Mouse (Mus musculus) intestine, embryonic 16.5 days (tissue): Measurements from ENCODE around the gene Ccndbp1. TPM values are rescaled to one million over a fixed set of nuclear protein-coding genes. Genes with fewer than 3 reads are reported as not detected.
A peak's percentile ranks its signal among the peaks of the same experiment; 100 is the strongest.
"Not testable (repeated sequence)": the region's sequence is repeated elsewhere in the genome, so short reads cannot be mapped to it uniquely, and the experiment has no call there.

Experiments
- ATAC-seq: fragments of 200-750 bp; cut with Nextera tagmentation; 2 replicates; pipeline ENCODE4 v1.8.0; 2017; ENCODE audit warnings: moderate TSS enrichment, moderate library complexity
- H3K27ac ChIP-seq: fragments of 300-500 bp; sonication (generic); 2 replicates; pipeline ENCODE4 v1.5.1; 2014; ENCODE audit warnings: mild to moderate bottlenecking, low read length
- H3K27me3 ChIP-seq: fragments of 300-500 bp; sonication (generic); replicated peaks from 2 replicates; pipeline ENCODE4 v1.6.1; 2014; ENCODE audit warnings: low read length, control low read depth, mixed read lengths; ENCODE audit not compliant: control insufficient read depth, insufficient read depth
- H3K36me3 ChIP-seq: fragments of 300-500 bp; sonication (generic); 2 replicates; pipeline ENCODE4 v1.6.1; 2014; ENCODE audit warnings: low read length, control low read depth; ENCODE audit not compliant: control insufficient read depth, insufficient read depth
- H3K4me1 ChIP-seq: fragments of 300-500 bp; sonication (generic); 2 replicates; pipeline ENCODE4 v1.6.1; 2014; ENCODE audit warnings: low read length, control low read depth, mixed read lengths; ENCODE audit not compliant: control insufficient read depth, insufficient read depth
- H3K4me2 ChIP-seq: fragments of 300-500 bp; sonication (generic); 2 replicates; pipeline ENCODE4 v1.6.1; 2014; ENCODE audit warnings: low read depth, low read length, control low read depth
- H3K4me3 ChIP-seq: fragments of 300-500 bp; sonication (generic); 2 replicates; pipeline ENCODE4 v1.5.1; 2014; ENCODE audit warnings: mild to moderate bottlenecking, low read length
- H3K9ac ChIP-seq: fragments of 300-500 bp; sonication (generic); 2 replicates; pipeline ENCODE4 v1.6.1; 2014; ENCODE audit warnings: low read depth, low read length
- H3K9me3 ChIP-seq: fragments of 300-500 bp; sonication (generic); 2 replicates; pipeline ENCODE4 v1.6.1; 2016; ENCODE audit warnings: low read length, control low read depth; ENCODE audit not compliant: control insufficient read depth
- WGBS: fragments of 180-500 bp; shearing (Covaris S2); extraction: QIAGEN DNeasy Blood & Tissue Kit; methylation state at CpG from one replicate; pipeline ENCODE4 v1.1.7; 2014; 5-methylcytosine and 5-hydroxymethylcytosine counted together
- polyA plus RNA-seq: library from polyadenylated mRNA; unstranded; fragments of >200 nt; fragmentation: Nextera tagmentation; extraction: Ambion mirVana; gene quantifications from 2 replicates; pipeline ENCODE4 v1.2.1, GENCODE M21; 2015

Gene Ccndbp1
- polyA plus RNA-seq, 1 experiment from 2014 or later = 34.5 TPM

GRCm38 (mm10) chr2:120972257-120972656 is 35.9 kb upstream of the Ccndbp1 start:
- not testable (repeated sequence) for H3K9me3 ChIP-seq, H3K4me3 ChIP-seq, H3K27ac ChIP-seq, H3K4me2 ChIP-seq, H3K9ac ChIP-seq, H3K27me3 ChIP-seq, H3K36me3 ChIP-seq, H3K4me1 ChIP-seq, ATAC-seq
- 92% methylated on average over 8 of the region's 8 CpGs for WGBS

DNA sequence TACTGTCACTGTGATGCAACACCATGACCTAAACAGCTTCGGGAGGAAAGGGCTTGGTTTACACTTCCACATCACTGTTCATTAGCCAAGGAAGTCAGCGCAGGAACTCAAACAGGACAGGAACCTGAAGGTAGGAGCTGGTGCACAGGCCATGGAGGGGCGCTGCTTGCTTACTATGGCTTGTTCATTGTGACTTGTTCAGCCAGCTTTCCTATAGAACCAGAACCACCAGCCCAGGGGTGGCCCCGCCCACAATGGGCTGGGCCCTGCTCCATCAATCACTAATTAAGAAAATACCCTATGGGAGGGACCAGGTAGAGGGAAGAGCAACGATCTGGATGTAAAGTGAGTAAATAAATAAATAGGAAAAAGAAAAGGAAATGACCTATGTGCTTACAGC is 35.2 kb upstream of the Ccndbp1 start:
- peaks cover 7% of the 10 kb centered on the region; the same call in 1 of the 2 replicates for H3K4me1 ChIP-seq

GRCm38 (mm10) chr2:120976308-120976707 is 31.9 kb upstream of the Ccndbp1 start:
- Histone ChIP-seq H3K4me3 (no peak overlapping the region), H3K9ac (no peak overlapping the region), H3K9me3 (no peaks in the 10 kb centered on the region), H3K4me2 (0 out of 2 replicates have a peak overlapping the region, but pooled peaks have one; percentile 74), H3K36me3 (no peaks in the 10 kb centered on the region), H3K4me1 (peaks cover 3% of the 10 kb centered on the region; the same call in 1 of the 2 replicates), H3K27ac (no peak overlapping the region), H3K27me3 (0 out of 2 replicates have a peak, but pooled peaks cover 2% of the 10 kb centered on the region)
- no peak for ATAC-seq
- WGBS = 52% methylated on average over 4 of the region's 4 CpGs

More for the DNA sequence above, 35.2 kb upstream of the Ccndbp1 start:
- H3K9me3 ChIP-seq = no peaks in the 10 kb centered on the region
- 0 out of 2 replicates have a peak, but pooled peaks cover 2% of the 10 kb centered on the region for H3K27me3 ChIP-seq
- no peak overlapping the region for H3K4me3 ChIP-seq
- H3K4me2 ChIP-seq = 0 out of 2 replicates have a peak overlapping the region, but pooled peaks have one; percentile 16
- WGBS = 19% methylated on average over 5 of the region's 5 CpGs
- ATAC-seq = no peak
- H3K9ac ChIP-seq = no peak overlapping the region
- no peak overlapping the region for H3K27ac ChIP-seq
- H3K36me3 ChIP-seq = no peaks in the 10 kb centered on the region

- peaks cover 3% of the 10 kb centered on the region; the same call in 1 of the 2 replicates for H3K4me1 ChIP-seq
- H3K27ac ChIP-seq = peak within 1 kb of the TSS; percentile 74
- peak; percentile 92 for ATAC-seq
- H3K9ac ChIP-seq = peak within 1 kb of the TSS; percentile 87
- H3K9me3 ChIP-seq = no peaks in the 10 kb centered on the region
- H3K27me3 ChIP-seq = 0 out of 2 replicates have a peak, but pooled peaks cover 2% of the 10 kb centered on the region
- H3K4me3 ChIP-seq = peak within 1 kb of the TSS; percentile 66
- no peaks in the 10 kb centered on the region for H3K36me3 ChIP-seq
- 2% methylated on average over 63 of the region's 71 CpGs for WGBS
- peak within 1 kb of the TSS; percentile 74 for H3K4me2 ChIP-seq
Observed at GRCm38 (mm10) chr2:120976990-120977925, 30.9 kb upstream of the Ccndbp1 start, which contains the start of gene Tmem62. Gene Tmem62 (plus strand): TSS chr2:120977017.

DNA sequence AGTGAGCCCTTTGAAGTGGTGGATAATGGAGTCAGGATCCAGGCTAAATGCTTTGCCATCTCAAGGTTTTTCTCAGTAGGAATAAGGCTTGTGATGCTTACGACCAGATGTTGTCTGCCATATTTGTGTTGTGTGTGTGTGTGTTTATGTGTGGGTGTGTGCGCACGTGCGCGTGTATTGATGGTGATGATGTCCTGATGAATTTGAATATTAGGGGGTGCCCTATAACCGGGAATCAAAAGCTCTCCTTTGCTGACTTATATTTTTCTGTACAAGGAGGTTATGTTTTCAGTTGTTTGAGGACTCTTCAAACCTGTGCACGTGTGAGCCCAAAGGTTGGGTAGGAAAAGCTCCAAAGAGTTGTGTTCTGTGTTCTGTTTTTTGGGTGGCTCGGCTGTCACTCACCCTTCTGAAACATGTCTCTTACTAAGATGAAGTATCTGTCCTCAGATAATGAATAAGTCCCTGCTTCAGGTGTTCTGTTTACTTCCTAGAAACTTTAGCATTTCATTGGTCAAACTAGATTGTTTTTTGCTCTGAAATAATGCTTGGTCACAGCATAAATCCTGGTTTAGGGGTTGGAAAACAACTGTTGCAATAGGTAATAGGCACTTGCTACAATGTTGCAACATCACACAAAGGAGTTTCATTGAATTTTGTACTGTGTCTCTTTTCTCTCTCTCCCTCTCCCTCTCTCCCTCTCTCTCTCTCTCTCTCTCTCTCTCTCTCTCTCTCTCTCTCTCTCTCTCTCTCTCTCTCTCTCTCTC is 30.1 kb upstream of the Ccndbp1 start:
- no peak for ATAC-seq
- peak overlapping the region; percentile 74 for H3K4me2 ChIP-seq
- H3K36me3 ChIP-seq = no peaks in the 10 kb centered on the region
- H3K27me3 ChIP-seq = no peaks in the 10 kb centered on the region
- H3K27ac ChIP-seq = no peak overlapping the region; the same call in 1 of the 2 replicates
- H3K4me1 ChIP-seq = peaks cover under 1% of the 10 kb centered on the region; the same call in 1 of the 2 replicates
- H3K9me3 ChIP-seq = no peaks in the 10 kb centered on the region
- peak overlapping the region; percentile 87 for H3K9ac ChIP-seq
- WGBS = 78% methylated on average over 8 of the region's 8 CpGs
- peak overlapping the region; percentile 66 for H3K4me3 ChIP-seq

- no peaks in the 10 kb centered on the region for H3K27me3 ChIP-seq
- H3K27ac ChIP-seq = no peak overlapping the region
- no peak for ATAC-seq
- H3K4me2 ChIP-seq = no peak overlapping the region
- no peaks in the 10 kb centered on the region for H3K4me1 ChIP-seq
- H3K36me3 ChIP-seq = no peaks in the 10 kb centered on the region
- no peak overlapping the region for H3K4me3 ChIP-seq
- no peak overlapping the region for H3K9ac ChIP-seq
- H3K9me3 ChIP-seq = no peaks in the 10 kb centered on the region
- WGBS = 43% methylated on average over 2 of the region's 2 CpGs
Observed at GRCm38 (mm10) chr2:120978693-120979037, 29.5 kb upstream of the Ccndbp1 start.

DNA sequence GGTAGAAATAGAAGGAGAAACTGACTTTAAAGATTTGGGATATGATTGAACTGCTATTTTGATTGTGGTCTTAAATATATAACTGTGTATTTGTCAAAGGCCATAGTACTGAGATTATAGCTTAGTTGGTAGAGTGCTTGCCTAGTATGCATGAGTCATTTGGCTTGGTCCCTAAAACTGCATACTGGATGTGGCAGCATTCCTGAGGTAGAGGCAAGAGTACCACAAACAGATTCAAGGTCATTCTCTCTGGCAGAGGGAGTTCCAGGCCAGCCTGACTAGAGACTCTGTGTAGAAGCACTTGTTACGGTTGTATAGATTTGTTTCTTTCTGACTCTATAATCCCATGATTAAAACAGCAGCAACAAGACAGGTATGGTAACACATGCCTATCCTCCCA is 28.4 kb upstream of the Ccndbp1 start:
- WGBS = 90% methylated on average over 1 of the region's 1 CpGs

GRCm38 (mm10) chr2:120980861-120981260 is 27.3 kb upstream of the Ccndbp1 start:
- H3K4me2 ChIP-seq = no peak overlapping the region
- ATAC-seq = no peak
- H3K27me3 ChIP-seq = no peaks in the 10 kb centered on the region
- no peak overlapping the region for H3K4me3 ChIP-seq
- H3K9me3 ChIP-seq = no peaks in the 10 kb centered on the region
- no peak overlapping the region for H3K9ac ChIP-seq
- no peaks in the 10 kb centered on the region for H3K4me1 ChIP-seq
- H3K36me3 ChIP-seq = no peaks in the 10 kb centered on the region
- WGBS = 50% methylated on average over 2 of the region's 2 CpGs
- no peak overlapping the region for H3K27ac ChIP-seq

More for the DNA sequence above, 28.4 kb upstream of the Ccndbp1 start:
- Histone ChIP-seq H3K27me3 (no peaks in the 10 kb centered on the region), H3K36me3 (no peaks in the 10 kb centered on the region), H3K4me1 (no peaks in the 10 kb centered on the region), H3K27ac (no peak overlapping the region), H3K9ac (no peak overlapping the region), H3K9me3 (no peaks in the 10 kb centered on the region), H3K4me3 (no peak overlapping the region), H3K4me2 (no peak overlapping the region)
- no peak for ATAC-seq

GRCm38 (mm10) chr2:120983611-120984010 is 24.6 kb upstream of the Ccndbp1 start:
- H3K27ac ChIP-seq = no peak overlapping the region
- no peaks in the 10 kb centered on the region for H3K36me3 ChIP-seq
- no peaks in the 10 kb centered on the region for H3K4me1 ChIP-seq
- no peak overlapping the region for H3K4me3 ChIP-seq
- WGBS = 41% methylated on average over 2 of the region's 2 CpGs
- no peak overlapping the region for H3K9ac ChIP-seq
- no peaks in the 10 kb centered on the region for H3K27me3 ChIP-seq
- no peak overlapping the region for H3K4me2 ChIP-seq
- no peak for ATAC-seq
- no peaks in the 10 kb centered on the region for H3K9me3 ChIP-seq
